Mouse (Mus musculus) erythroblast, embryonic 14.5 days (primary cell): ENCODE measurements at regions not wholly inside any gene's neighbourhood (a gene's known extent, or its start where the extent isn't known, plus 50 kb on each side); places are given as distances from the start of the nearest gene placed in this dataset.
A peak's percentile ranks its signal among the peaks of the same experiment; 100 is the strongest.

Experiments used
- H3K27me3 ChIP-seq: 2 replicates; pipeline ENCODE4 v1.6.1; 2012; ENCODE audit warnings: inconsistent platforms; ENCODE audit not compliant: control insufficient read depth
- H3K36me3 ChIP-seq: 2 replicates; pipeline ENCODE4 v1.6.1; 2012; ENCODE audit warnings: mild to moderate bottlenecking, inconsistent platforms; ENCODE audit not compliant: control insufficient read depth
- H3K4me1 ChIP-seq: 2 replicates; pipeline ENCODE4 v1.6.1; 2012; ENCODE audit warnings: inconsistent platforms; ENCODE audit not compliant: control insufficient read depth
- H3K4me3 ChIP-seq: replicated peaks from 2 replicates; pipeline ENCODE3; 2012; ENCODE audit warnings: moderate library complexity, mild to moderate bottlenecking, inconsistent platforms
- H3K9me3 ChIP-seq: 2 replicates; pipeline ENCODE4 v1.6.1; 2012; ENCODE audit warnings: low read length, inconsistent platforms, mixed read lengths; ENCODE audit not compliant: control insufficient read depth
- GATA1 ChIP-seq: IDR thresholded peaks from 2 replicates; pipeline ENCODE4 v1.6.1; 2012; ENCODE audit warnings: low read length, inconsistent platforms, mixed read lengths
- TAL1 ChIP-seq: IDR thresholded peaks from 3 replicates; pipeline ENCODE4 v1.6.1; 2012; ENCODE audit warnings: low read length, inconsistent platforms, mixed read lengths

GRCm38 (mm10) chr10:17561466-17561865 lies 161.6 kb upstream of the Cited2 start:
- TF ChIP-seq GATA1: no peak
- TF ChIP-seq TAL1: no peak
- Histone ChIP-seq H3K9me3 (no peaks in the 10 kb centered on the region), H3K27me3 (no peaks in the 10 kb centered on the region), H3K4me1 (peaks cover 43% of the 10 kb centered on the region), H3K4me3 (no peak overlapping the region), H3K36me3 (no peaks in the 10 kb centered on the region)

DNA sequence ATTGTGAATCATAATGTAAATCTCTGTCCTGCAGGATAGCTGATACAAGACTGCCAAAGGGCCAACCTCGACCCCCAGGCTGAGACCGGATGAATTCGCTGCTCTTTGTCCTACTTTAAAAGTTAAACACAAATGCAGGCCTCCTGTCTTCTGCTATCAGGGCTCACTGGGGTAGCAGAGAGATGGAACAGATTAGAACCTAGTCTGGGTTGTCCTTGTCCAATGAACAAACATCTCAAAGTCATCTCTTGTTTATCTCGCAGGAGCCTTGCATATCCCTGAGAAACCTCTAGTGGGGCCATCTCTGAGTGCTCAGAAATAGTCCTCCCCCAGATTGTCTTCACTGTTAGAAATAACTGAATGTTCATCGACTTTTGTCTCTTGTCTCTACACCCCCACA lies 161.0 kb upstream of the Cited2 start:
- no peaks in the 10 kb centered on the region for H3K36me3 ChIP-seq
- peaks cover 45% of the 10 kb centered on the region for H3K4me1 ChIP-seq
- no peak overlapping the region for H3K4me3 ChIP-seq
- TF ChIP-seq TAL1: no peak
- TF ChIP-seq GATA1: no peak
- H3K27me3 ChIP-seq: no peaks in the 10 kb centered on the region
- no peaks in the 10 kb centered on the region for H3K9me3 ChIP-seq

DNA sequence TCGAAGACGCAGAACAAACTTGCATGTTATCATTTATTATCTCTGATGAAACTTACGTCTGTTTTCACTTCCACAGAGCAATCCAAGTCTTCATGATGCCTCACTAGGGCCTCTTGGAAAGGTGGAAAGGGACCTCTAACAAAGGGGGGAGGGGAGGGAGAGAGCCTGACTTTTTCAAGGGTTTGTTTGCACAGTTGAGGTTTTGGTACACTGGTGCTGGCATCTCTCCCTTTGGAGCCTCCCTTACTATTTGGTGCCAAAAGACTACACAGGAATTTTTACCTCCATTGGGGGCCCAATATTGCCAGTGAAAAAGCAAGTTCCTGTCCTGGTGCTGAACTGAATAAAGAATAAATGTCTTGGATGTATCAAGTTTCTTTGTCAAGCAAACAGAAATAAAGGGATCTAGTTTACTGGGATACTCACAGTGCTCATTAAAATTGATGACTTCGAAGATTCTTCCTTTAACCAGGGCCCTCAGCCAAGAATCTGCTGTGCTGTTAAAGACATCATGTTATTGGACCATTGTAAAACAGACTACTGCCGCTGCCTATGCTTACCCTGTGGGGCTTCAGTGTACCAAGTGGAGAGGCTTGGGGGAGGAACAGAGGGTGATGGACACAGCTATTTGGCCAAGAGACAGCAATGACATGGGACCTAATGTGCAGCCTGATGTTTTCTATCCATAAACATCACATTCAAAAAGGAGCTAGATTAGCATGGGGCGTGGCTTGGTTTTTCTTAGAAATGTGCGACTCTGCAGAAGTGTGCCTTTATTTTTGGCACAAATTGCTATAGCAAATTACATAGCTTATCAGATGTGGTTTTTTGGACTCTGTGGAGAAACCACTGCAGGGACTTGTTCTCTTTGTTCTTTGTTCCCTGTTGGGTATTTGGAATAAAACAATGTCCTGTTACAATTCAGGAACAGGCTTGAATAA lies 160.3 kb upstream of the Cited2 start:
- H3K9me3 ChIP-seq: no peaks in the 10 kb centered on the region
- H3K27me3 ChIP-seq: no peaks in the 10 kb centered on the region
- no peak overlapping the region for H3K4me3 ChIP-seq
- H3K4me1 ChIP-seq: peaks cover 45% of the 10 kb centered on the region
- no peak for TF ChIP-seq TAL1
- TF ChIP-seq GATA1: peak; percentile 68
- H3K36me3 ChIP-seq: no peaks in the 10 kb centered on the region

- H3K4me3 ChIP-seq: no peak overlapping the region
- H3K36me3 ChIP-seq: no peaks in the 10 kb centered on the region
- no peaks in the 10 kb centered on the region for H3K9me3 ChIP-seq
- peaks cover 45% of the 10 kb centered on the region for H3K4me1 ChIP-seq
- TF ChIP-seq GATA1: no peak
- no peak for TF ChIP-seq TAL1
- H3K27me3 ChIP-seq: no peaks in the 10 kb centered on the region
These were observed 159.7 kb upstream of the Cited2 start for GRCm38 (mm10) chr10:17563351-17563749.

GRCm38 (mm10) chr10:17564895-17565620 lies 158.0 kb upstream of the Cited2 start:
- no peak for TF ChIP-seq GATA1
- TF ChIP-seq TAL1: no peak
- Histone ChIP-seq H3K9me3 (no peaks in the 10 kb centered on the region), H3K27me3 (no peaks in the 10 kb centered on the region), H3K4me1 (peaks cover 42% of the 10 kb centered on the region), H3K4me3 (no peak overlapping the region), H3K36me3 (no peaks in the 10 kb centered on the region)

DNA sequence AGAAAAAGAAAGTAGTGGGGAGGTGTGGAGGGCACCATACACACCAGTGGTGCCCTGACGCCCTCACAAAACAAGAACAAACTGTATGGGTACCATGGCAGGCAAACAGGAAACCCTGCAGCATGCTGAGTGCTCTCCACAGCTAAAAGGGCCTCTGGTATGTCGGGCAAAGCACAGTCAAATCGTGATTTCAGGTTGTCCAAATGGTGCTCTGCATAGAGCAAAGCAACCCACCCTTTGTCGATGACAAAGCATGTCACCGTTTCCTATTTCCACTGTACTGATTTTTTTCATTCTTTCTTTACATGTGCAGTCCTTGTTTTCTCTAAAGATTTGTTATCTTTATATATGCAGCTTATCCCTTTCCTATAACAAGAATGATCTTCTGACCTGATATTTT lies 156.0 kb upstream of the Cited2 start:
- TF ChIP-seq GATA1 (no peak), TAL1 (no peak)
- Histone ChIP-seq H3K9me3 (peaks cover 5% of the 10 kb centered on the region), H3K27me3 (no peaks in the 10 kb centered on the region), H3K4me1 (peaks cover 34% of the 10 kb centered on the region), H3K4me3 (no peak overlapping the region), H3K36me3 (no peaks in the 10 kb centered on the region)

DNA sequence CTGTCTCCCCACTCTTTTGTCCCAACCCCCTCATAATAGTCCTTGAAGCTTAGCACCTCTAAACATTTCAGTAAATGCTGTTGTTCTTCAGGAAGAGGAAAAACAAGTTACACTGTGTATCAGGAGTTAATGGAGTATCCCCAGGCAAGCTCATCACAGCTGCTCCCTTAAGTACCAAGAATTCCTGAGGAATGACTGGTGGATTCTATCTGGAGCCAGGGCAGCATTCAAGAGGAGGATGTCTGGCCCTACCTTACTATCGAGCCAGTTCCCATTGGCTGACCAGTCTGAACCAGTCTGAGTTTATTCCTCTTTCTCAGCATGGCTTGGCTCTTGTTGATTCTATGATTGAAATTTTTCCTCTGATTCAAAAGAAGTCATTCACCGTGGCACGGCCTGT lies 155.4 kb upstream of the Cited2 start:
- H3K4me1 ChIP-seq: peaks cover 30% of the 10 kb centered on the region
- H3K27me3 ChIP-seq: no peaks in the 10 kb centered on the region
- H3K36me3 ChIP-seq: no peaks in the 10 kb centered on the region
- TF ChIP-seq TAL1: no peak
- TF ChIP-seq GATA1: no peak
- H3K9me3 ChIP-seq: peaks cover 7% of the 10 kb centered on the region
- H3K4me3 ChIP-seq: no peak overlapping the region

DNA sequence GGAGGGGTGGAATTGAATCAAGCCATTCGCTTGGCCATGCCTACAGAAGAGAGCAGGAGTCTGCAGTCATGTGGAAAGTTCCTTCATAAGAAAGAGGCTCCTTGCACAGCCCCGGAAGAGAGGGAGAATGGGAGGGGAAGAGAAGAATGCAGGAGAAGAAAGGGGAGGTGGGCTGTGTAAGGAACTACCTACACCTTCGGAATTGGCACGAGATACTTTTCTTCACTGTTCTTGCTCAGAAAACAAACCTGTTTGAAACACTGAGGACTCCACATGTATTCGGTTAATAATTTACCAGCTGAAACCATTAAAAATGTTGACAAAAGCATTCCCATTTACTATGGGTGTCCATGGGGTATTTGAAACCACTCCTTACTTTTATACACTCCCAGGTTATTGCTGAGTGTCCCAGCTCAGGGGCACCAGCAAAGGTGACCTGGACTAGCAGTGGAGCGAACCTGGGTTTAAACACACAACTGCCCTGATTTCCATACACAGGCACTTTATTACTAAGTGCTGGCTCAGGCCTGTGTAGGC lies 153.4 kb upstream of the Cited2 start:
- Histone ChIP-seq H3K4me1 (peaks cover 22% of the 10 kb centered on the region), H3K4me3 (no peak overlapping the region), H3K9me3 (peaks cover 7% of the 10 kb centered on the region), H3K27me3 (no peaks in the 10 kb centered on the region), H3K36me3 (no peaks in the 10 kb centered on the region)
- no peak for TF ChIP-seq GATA1
- no peak for TF ChIP-seq TAL1

GRCm38 (mm10) chr10:17574894-17575293 lies 148.1 kb upstream of the Cited2 start:
- Histone ChIP-seq H3K36me3 (no peaks in the 10 kb centered on the region), H3K9me3 (peaks cover 7% of the 10 kb centered on the region), H3K27me3 (no peaks in the 10 kb centered on the region), H3K4me1 (peaks cover 40% of the 10 kb centered on the region), H3K4me3 (no peak overlapping the region)
- TF ChIP-seq TAL1 (no peak), GATA1 (no peak)
